Mouse (Mus musculus) cerebellum, adult 2 months (tissue): Measurements from ENCODE around the gene Cldn15.

Experiments
- CTCF ChIP-seq: fragments of 200-500 bp; IDR thresholded peaks from 2 replicates; pipeline ENCODE4 v1.5.1; 2011; ENCODE audit warnings: low read depth, mild to moderate bottlenecking, control low read depth, low read length, moderate library complexity, borderline replicate concordance; ENCODE audit not compliant: insufficient read depth
- POLR2A ChIP-seq: fragments of 200-500 bp; IDR thresholded peaks from 2 replicates; pipeline ENCODE4 v1.6.1; 2011; ENCODE audit warnings: low read length, control low read depth, borderline replicate concordance; ENCODE audit not compliant: insufficient read depth

GRCm38 (mm10) chr5:136965686-136966085 is 730 bp upstream of the Cldn15 start:
- TF ChIP-seq CTCF, result no peak
- TF ChIP-seq POLR2A, result no peak
